Mouse (Mus musculus): ENCODE measurements around the gene Coq8a. TPM values are rescaled to one million over a fixed set of nuclear protein-coding genes. Genes with fewer than 3 reads are reported as not detected.

Coq8a gene
- polyA plus RNA-seq, 1 experiment from 2014 or later = 2.2 TPM

DNA sequence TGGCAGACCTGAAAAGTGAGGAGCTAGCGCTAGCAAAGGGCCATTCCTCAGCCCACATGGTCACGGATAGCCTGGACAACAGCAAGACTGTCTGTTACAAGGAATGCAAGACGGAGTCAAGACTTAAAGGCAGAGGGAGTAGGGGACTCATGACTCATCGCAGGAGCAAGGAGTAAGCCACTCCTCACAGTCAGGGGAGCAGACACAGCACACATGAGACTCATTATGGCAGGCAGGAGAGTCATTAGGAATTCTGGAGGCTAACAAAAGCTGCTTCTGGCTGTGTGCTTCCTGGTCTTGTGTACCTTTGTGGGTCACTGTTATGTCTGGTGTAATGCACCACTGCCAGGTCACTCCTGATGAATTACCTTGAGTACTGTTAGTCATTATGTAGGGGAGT lies 60.2 kb downstream of the Coq8a start:
- Histone ChIP-seq H3K36me3 (peaks cover 44% of the 10 kb centered on the region), H3K4me3 (replicated peaks) (no peak overlapping the region), H3K9me3 (no peaks in the 10 kb centered on the region), H3K27ac (no peak overlapping the region), H3K4me1 (replicated peaks) (no peaks in the 10 kb centered on the region), H3K27me3 (no peaks in the 10 kb centered on the region), H3K4me2 (replicated peaks) (no peak overlapping the region), H3K9ac (replicated peaks) (no peak overlapping the region)
- WGBS = 87% methylated on average over 4 of the region's 4 CpGs
- no peak for ATAC-seq

DNA sequence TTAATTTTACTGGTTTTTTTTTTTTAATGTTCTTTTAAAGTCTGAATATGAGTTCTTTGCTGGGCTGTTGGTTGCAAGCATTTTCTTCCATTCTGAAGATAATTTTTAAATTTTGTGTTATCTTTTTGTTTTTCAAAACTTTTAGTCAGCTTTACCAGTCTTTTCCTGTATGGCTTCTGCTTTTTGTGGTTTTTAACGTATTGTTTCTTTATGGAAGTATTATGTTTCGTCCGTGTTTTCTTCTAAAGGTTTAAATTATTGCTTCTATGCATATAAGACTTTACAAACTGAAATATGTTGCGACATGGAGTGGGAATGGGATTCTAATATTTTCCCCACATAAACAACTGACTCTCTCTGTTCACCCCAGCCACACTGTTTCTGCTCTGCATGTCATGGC lies 67.2 kb downstream of the Coq8a start:
- WGBS = 95% methylated on average over 4 of the region's 4 CpGs
- Histone ChIP-seq H3K9ac (replicated peaks) (no peak overlapping the region), H3K36me3 (peaks cover 13% of the 10 kb centered on the region), H3K4me3 (replicated peaks) (no peak overlapping the region), H3K4me1 (replicated peaks) (no peaks in the 10 kb centered on the region), H3K9me3 (no peaks in the 10 kb centered on the region), H3K27me3 (no peaks in the 10 kb centered on the region), H3K27ac (no peak overlapping the region), H3K4me2 (replicated peaks) (no peak overlapping the region)
- ATAC-seq = no peak

DNA sequence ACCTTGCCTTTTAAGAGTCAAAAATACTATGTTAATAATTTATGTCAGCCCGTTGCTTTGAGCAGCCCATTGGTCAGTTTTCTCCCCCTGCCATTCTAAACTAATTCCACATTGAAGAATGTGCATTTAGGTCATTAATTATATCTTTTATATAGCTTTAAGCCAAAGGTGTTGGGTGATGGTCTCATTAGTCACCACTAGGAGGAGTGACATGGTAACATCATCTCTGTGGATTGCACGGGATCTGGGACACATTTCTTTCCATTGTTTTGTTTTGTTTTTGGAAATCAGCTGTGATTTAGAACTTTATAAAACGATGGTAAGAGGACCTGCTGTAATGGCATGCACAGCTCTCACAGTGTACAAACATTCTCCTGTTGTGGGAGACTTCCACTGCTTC lies 68.0 kb downstream of the Coq8a start:
- H3K9me3 ChIP-seq = no peaks in the 10 kb centered on the region
- ATAC-seq = no peak
- H3K4me2 ChIP-seq (replicated peaks) = no peak overlapping the region
- no peak overlapping the region for H3K9ac ChIP-seq (replicated peaks)
- no peaks in the 10 kb centered on the region for H3K4me1 ChIP-seq (replicated peaks)
- WGBS = 70% methylated on average over 3 of the region's 3 CpGs
- no peak overlapping the region for H3K4me3 ChIP-seq (replicated peaks)
- peaks cover 5% of the 10 kb centered on the region for H3K36me3 ChIP-seq
- H3K27me3 ChIP-seq = no peaks in the 10 kb centered on the region
- H3K27ac ChIP-seq = no peak overlapping the region

GRCm38 (mm10) chr1:180128077-180128792 lies 71.2 kb downstream of the Coq8a start:
- Histone ChIP-seq H3K4me3 (replicated peaks) (no peak overlapping the region), H3K4me2 (replicated peaks) (no peak overlapping the region), H3K27me3 (no peaks in the 10 kb centered on the region), H3K27ac (no peak overlapping the region), H3K9ac (replicated peaks) (no peak overlapping the region), H3K9me3 (no peaks in the 10 kb centered on the region), H3K36me3 (peaks cover 3% of the 10 kb centered on the region), H3K4me1 (replicated peaks) (no peaks in the 10 kb centered on the region)
- WGBS = 97% methylated on average over 5 of the region's 5 CpGs
- ATAC-seq = no peak

GRCm38 (mm10) chr1:180118233-180118632 lies 81.2 kb downstream of the Coq8a start:
- H3K27ac ChIP-seq = no peak overlapping the region
- ATAC-seq = no peak
- no peak overlapping the region for H3K9ac ChIP-seq (replicated peaks)
- H3K27me3 ChIP-seq = no peaks in the 10 kb centered on the region
- WGBS = 76% methylated on average over 8 of the region's 8 CpGs
- H3K4me2 ChIP-seq (replicated peaks) = no peak overlapping the region
- H3K4me3 ChIP-seq (replicated peaks) = no peak overlapping the region
- H3K36me3 ChIP-seq = peaks cover 16% of the 10 kb centered on the region
- H3K9me3 ChIP-seq = no peaks in the 10 kb centered on the region
- no peaks in the 10 kb centered on the region for H3K4me1 ChIP-seq (replicated peaks)

- H3K4me2 ChIP-seq (replicated peaks) = no peak overlapping the region
- no peak overlapping the region for H3K27ac ChIP-seq
- ATAC-seq = no peak
- H3K27me3 ChIP-seq = no peaks in the 10 kb centered on the region
- H3K9ac ChIP-seq (replicated peaks) = no peak overlapping the region
- no peak overlapping the region for H3K4me3 ChIP-seq (replicated peaks)
- H3K4me1 ChIP-seq (replicated peaks) = no peaks in the 10 kb centered on the region
- 81% methylated on average over 1 of the region's 1 CpGs for WGBS
- H3K9me3 ChIP-seq = no peaks in the 10 kb centered on the region
- H3K36me3 ChIP-seq = peaks cover 16% of the 10 kb centered on the region
Observed at GRCm38 (mm10) chr1:180116525-180116924, 82.9 kb downstream of the Coq8a start.

Other genes starting within 250 kb of the Coq8a start
- gene Cdc42bpa, start 239.1 kb downstream of the Coq8a start, polyA plus RNA-seq (2015; fragmentation: Nextera tagmentation; extraction: Ambion mirVana) = 20.8 and 25.5 TPM in 2 replicates
- gene Psen2, start 63.8 kb upstream of the Coq8a start, polyA plus RNA-seq (2015; fragmentation: Nextera tagmentation; extraction: Ambion mirVana) = 10.7 and 11.1 TPM in 2 replicates
- gene Itpkb, start 130.9 kb upstream of the Coq8a start, polyA plus RNA-seq (2015; fragmentation: Nextera tagmentation; extraction: Ambion mirVana) = 2.2 and 2.5 TPM in 2 replicates